Mouse (Mus musculus) kidney, embryonic 14.5 days (tissue): Measurements from ENCODE around the gene Adipoq. TPM values are rescaled to one million over a fixed set of nuclear protein-coding genes. Genes with fewer than 3 reads are reported as not detected.

Source experiments
- ATAC-seq: fragments of 200-750 bp; cut with Nextera tagmentation; 2 replicates; pipeline ENCODE4 v1.8.0; 2017; ENCODE audit warnings: moderate number of reproducible peaks, mild to moderate bottlenecking, moderate TSS enrichment, moderate library complexity; ENCODE audit not compliant: low FRiP score, low TSS enrichment
- H3K27ac ChIP-seq: fragments of 300-500 bp; sonication (generic); 2 replicates; pipeline ENCODE4 v1.5.1; 2014; ENCODE audit warnings: low read depth, mild to moderate bottlenecking, low read length, moderate library complexity, mixed read lengths
- H3K27me3 ChIP-seq: fragments of 300-500 bp; sonication (generic); 2 replicates; pipeline ENCODE4 v1.6.1; 2014; ENCODE audit warnings: mild to moderate bottlenecking, low read length; ENCODE audit not compliant: control insufficient read depth, insufficient read depth
- H3K36me3 ChIP-seq: fragments of 300-500 bp; sonication (generic); 2 replicates; pipeline ENCODE4 v1.6.1; 2014; ENCODE audit warnings: low read length, mixed read lengths; ENCODE audit not compliant: control insufficient read depth, insufficient read depth
- H3K4me1 ChIP-seq: fragments of 300-500 bp; sonication (generic); 2 replicates; pipeline ENCODE4 v1.6.1; 2014; ENCODE audit warnings: low read length, mixed read lengths; ENCODE audit not compliant: control insufficient read depth, insufficient read depth
- H3K4me2 ChIP-seq: fragments of 300-500 bp; sonication (generic); replicated peaks from 2 replicates; pipeline ENCODE4 v1.6.1; 2014; ENCODE audit warnings: low read depth, mild to moderate bottlenecking, low read length
- H3K4me3 ChIP-seq: fragments of 300-500 bp; sonication (generic); 2 replicates; pipeline ENCODE4 v1.5.1; 2014; ENCODE audit warnings: mild to moderate bottlenecking, low read length
- H3K9ac ChIP-seq: fragments of 300-500 bp; sonication (generic); 2 replicates; pipeline ENCODE4 v1.6.1; 2014; ENCODE audit warnings: low read depth, mild to moderate bottlenecking, low read length, moderate library complexity
- H3K9me3 ChIP-seq: fragments of 300-500 bp; sonication (generic); 2 replicates; pipeline ENCODE4 v1.6.1; 2016; ENCODE audit warnings: low read length; ENCODE audit not compliant: control insufficient read depth
- WGBS: fragments of 180-500 bp; shearing (Covaris S2); extraction: QIAGEN DNeasy Blood & Tissue Kit; methylation state at CpG from one replicate; pipeline ENCODE4 v1.1.7; 2014; 5-methylcytosine and 5-hydroxymethylcytosine counted together
- polyA plus RNA-seq: library from polyadenylated mRNA; unstranded; fragments of >200 nt; fragmentation: Nextera tagmentation; extraction: Ambion mirVana; gene quantifications from 2 replicates; pipeline ENCODE4 v1.2.1, GENCODE M21; 2014

Adipoq gene
- polyA plus RNA-seq, 1 experiment from 2014 or later: not detected

GRCm38 (mm10) chr16:23149396-23149795 is 3.1 kb downstream of the Adipoq start:
- Histone ChIP-seq H3K27me3 (no peaks in the 10 kb centered on the region), H3K4me1 (no peaks in the 10 kb centered on the region), H3K36me3 (no peaks in the 10 kb centered on the region), H3K9ac (no peak overlapping the region), H3K4me2 (no peak overlapping the region), H3K4me3 (no peak overlapping the region), H3K9me3 (no peaks in the 10 kb centered on the region), H3K27ac (no peak overlapping the region)
- ATAC-seq: no peak
- WGBS: 81% methylated on average over 8 of the region's 8 CpGs

GRCm38 (mm10) chr16:23151423-23151822 is 5.1 kb downstream of the Adipoq start:
- Histone ChIP-seq H3K4me2 (no peak overlapping the region), H3K4me3 (no peak overlapping the region), H3K36me3 (no peaks in the 10 kb centered on the region), H3K27me3 (no peaks in the 10 kb centered on the region), H3K27ac (no peak overlapping the region), H3K9ac (no peak overlapping the region), H3K9me3 (no peaks in the 10 kb centered on the region), H3K4me1 (no peaks in the 10 kb centered on the region)
- 17% methylated on average over 2 of the region's 2 CpGs for WGBS
- no peak for ATAC-seq

DNA sequence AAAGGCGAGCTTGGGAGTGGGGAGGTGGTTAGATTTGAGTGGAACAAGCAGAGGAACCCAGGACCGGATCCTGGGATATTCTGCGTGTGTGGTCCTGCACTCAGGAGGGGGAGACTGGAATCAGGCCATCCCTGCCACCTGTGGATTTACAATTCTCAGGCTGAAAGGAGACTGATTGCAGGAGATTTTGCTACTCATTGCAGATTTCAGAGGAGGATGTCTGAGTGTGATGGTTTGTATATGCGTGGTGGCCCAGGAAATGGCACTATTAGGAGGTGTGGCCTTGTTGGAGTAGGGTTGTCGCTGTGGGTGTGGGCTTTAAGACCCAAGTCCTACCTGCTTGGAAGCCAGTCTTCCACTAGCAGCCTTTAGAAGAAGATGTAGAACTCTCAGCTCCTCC is 7.9 kb downstream of the Adipoq start:
- Histone ChIP-seq H3K9me3 (no peaks in the 10 kb centered on the region), H3K27me3 (no peaks in the 10 kb centered on the region), H3K4me2 (no peak overlapping the region), H3K4me1 (no peaks in the 10 kb centered on the region), H3K4me3 (no peak overlapping the region), H3K36me3 (no peaks in the 10 kb centered on the region), H3K9ac (no peak overlapping the region), H3K27ac (no peak overlapping the region)
- 72% methylated on average over 5 of the region's 5 CpGs for WGBS
- no peak for ATAC-seq

DNA sequence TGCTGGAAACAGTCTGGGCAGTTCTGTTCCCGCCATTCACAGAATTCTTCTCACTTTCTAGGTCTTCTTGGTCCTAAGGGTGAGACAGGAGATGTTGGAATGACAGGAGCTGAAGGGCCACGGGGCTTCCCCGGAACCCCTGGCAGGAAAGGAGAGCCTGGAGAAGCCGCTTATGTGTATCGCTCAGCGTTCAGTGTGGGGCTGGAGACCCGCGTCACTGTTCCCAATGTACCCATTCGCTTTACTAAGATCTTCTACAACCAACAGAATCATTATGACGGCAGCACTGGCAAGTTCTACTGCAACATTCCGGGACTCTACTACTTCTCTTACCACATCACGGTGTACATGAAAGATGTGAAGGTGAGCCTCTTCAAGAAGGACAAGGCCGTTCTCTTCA is 10.7 kb downstream of the Adipoq start:
- Histone ChIP-seq H3K4me1 (no peaks in the 10 kb centered on the region), H3K27me3 (no peaks in the 10 kb centered on the region), H3K4me2 (no peak overlapping the region), H3K4me3 (no peak overlapping the region), H3K36me3 (no peaks in the 10 kb centered on the region), H3K9ac (no peak overlapping the region), H3K27ac (no peak overlapping the region), H3K9me3 (no peaks in the 10 kb centered on the region)
- no peak for ATAC-seq
- 95% methylated on average over 13 of the region's 13 CpGs for WGBS

- Histone ChIP-seq H3K27ac (no peak overlapping the region), H3K4me1 (no peaks in the 10 kb centered on the region), H3K9me3 (no peaks in the 10 kb centered on the region), H3K9ac (no peak overlapping the region), H3K4me3 (no peak overlapping the region), H3K4me2 (no peak overlapping the region), H3K27me3 (no peaks in the 10 kb centered on the region), H3K36me3 (no peaks in the 10 kb centered on the region)
- WGBS: 91% methylated on average over 7 of the region's 7 CpGs
- no peak for ATAC-seq
Observed at GRCm38 (mm10) chr16:23158292-23158691, 12.0 kb downstream of the Adipoq start.

GRCm38 (mm10) chr16:23158957-23159356 is 12.6 kb downstream of the Adipoq start:
- Histone ChIP-seq H3K27me3 (no peaks in the 10 kb centered on the region), H3K9ac (no peak overlapping the region), H3K9me3 (no peaks in the 10 kb centered on the region), H3K4me1 (no peaks in the 10 kb centered on the region), H3K36me3 (no peaks in the 10 kb centered on the region), H3K27ac (no peak overlapping the region), H3K4me3 (no peak overlapping the region), H3K4me2 (no peak overlapping the region)
- no peak for ATAC-seq
- WGBS: 36% methylated on average over 2 of the region's 2 CpGs

DNA sequence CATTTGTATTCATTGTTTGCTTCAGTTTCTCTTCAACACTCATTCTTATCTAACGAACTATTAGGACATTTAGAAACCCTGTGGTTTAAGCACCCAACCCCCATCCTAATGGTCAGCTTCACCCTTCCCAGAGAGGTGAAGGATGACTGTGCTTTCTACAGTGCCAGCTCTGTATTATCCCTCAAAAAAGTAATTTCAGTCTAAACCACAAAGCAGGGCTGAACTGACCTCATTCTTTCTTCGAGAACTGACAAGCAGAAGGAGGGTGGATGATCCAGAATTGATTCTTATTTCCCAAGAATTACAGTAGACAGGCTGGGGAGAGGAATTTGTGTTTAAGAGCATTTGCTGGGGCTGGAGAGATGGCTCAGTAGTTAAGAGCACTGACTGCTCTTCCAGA is 13.4 kb downstream of the Adipoq start:
- no peaks in the 10 kb centered on the region for H3K36me3 ChIP-seq
- no peak overlapping the region for H3K4me2 ChIP-seq
- H3K9me3 ChIP-seq: no peaks in the 10 kb centered on the region
- H3K4me3 ChIP-seq: no peak overlapping the region
- no peak overlapping the region for H3K27ac ChIP-seq
- ATAC-seq: no peak
- no peaks in the 10 kb centered on the region for H3K27me3 ChIP-seq
- 66% methylated on average over 2 of the region's 2 CpGs for WGBS
- H3K9ac ChIP-seq: no peak overlapping the region
- H3K4me1 ChIP-seq: no peaks in the 10 kb centered on the region

- Histone ChIP-seq H3K36me3 (no peaks in the 10 kb centered on the region), H3K4me1 (no peaks in the 10 kb centered on the region), H3K4me3 (no peak overlapping the region), H3K27ac (no peak overlapping the region), H3K4me2 (no peak overlapping the region), H3K27me3 (no peaks in the 10 kb centered on the region), H3K9ac (no peak overlapping the region), H3K9me3 (no peaks in the 10 kb centered on the region)
- ATAC-seq: no peak
- WGBS: 78% methylated on average over 3 of the region's 3 CpGs
Observed at GRCm38 (mm10) chr16:23162116-23162515, 15.8 kb downstream of the Adipoq start.

- H3K36me3 ChIP-seq: no peaks in the 10 kb centered on the region
- no peak overlapping the region for H3K4me2 ChIP-seq
- no peak overlapping the region for H3K9ac ChIP-seq
- no peaks in the 10 kb centered on the region for H3K27me3 ChIP-seq
- 68% methylated on average over 6 of the region's 6 CpGs for WGBS
- H3K4me3 ChIP-seq: no peak overlapping the region
- no peaks in the 10 kb centered on the region for H3K4me1 ChIP-seq
- 0 out of 2 replicates have a peak overlapping the region, but pooled peaks have one; percentile 15 for H3K27ac ChIP-seq
- H3K9me3 ChIP-seq: no peaks in the 10 kb centered on the region
- ATAC-seq: no peak
Observed at GRCm38 (mm10) chr16:23164443-23164842, 18.1 kb downstream of the Adipoq start.

- ATAC-seq: no peak
- Histone ChIP-seq H3K4me1 (no peaks in the 10 kb centered on the region), H3K27ac (no peak overlapping the region), H3K36me3 (no peaks in the 10 kb centered on the region), H3K9me3 (no peaks in the 10 kb centered on the region), H3K9ac (no peak overlapping the region), H3K27me3 (no peaks in the 10 kb centered on the region), H3K4me2 (no peak overlapping the region), H3K4me3 (no peak overlapping the region)
- 83% methylated on average over 9 of the region's 9 CpGs for WGBS
Observed at GRCm38 (mm10) chr16:23165441-23165840, 19.1 kb downstream of the Adipoq start.
